Mouse (Mus musculus) kidney, adult 2 months (tissue): ENCODE results near the gene 2900011O08Rik.

Experiments used
- CTCF ChIP-seq: fragments of 200-500 bp; conservative IDR thresholded peaks from 2 replicates; pipeline ENCODE4 v1.5.1; 2011; ENCODE audit warnings: low read depth, mild to moderate bottlenecking, control low read depth, low read length, moderate library complexity, mixed read lengths; ENCODE audit not compliant: insufficient read depth, insufficient read length
- POLR2A ChIP-seq: fragments of 200-500 bp; IDR thresholded peaks from one replicate; pipeline ENCODE4 v1.6.1; 2011; ENCODE audit warnings: low read depth, low read length, control low read depth

GRCm38 (mm10) chr16:14139106-14139505 lies 152.7 kb downstream of the 2900011O08Rik start:
- TF ChIP-seq CTCF (no peak), POLR2A (no peak)
